Mouse (Mus musculus) cerebellum, adult (tissue): ENCODE data around the gene Rapgef1.

ENCODE experiments used
- ATAC-seq: cut with Nextera tagmentation; 2 replicates; pipeline ENCODE4 v1.9.2; 2017; ENCODE audit warnings: mild to moderate bottlenecking, moderate library complexity, mixed read lengths; ENCODE audit not compliant: insufficient number of reproducible peaks, low FRiP score, low TSS enrichment

Gene Rapgef1

DNA sequence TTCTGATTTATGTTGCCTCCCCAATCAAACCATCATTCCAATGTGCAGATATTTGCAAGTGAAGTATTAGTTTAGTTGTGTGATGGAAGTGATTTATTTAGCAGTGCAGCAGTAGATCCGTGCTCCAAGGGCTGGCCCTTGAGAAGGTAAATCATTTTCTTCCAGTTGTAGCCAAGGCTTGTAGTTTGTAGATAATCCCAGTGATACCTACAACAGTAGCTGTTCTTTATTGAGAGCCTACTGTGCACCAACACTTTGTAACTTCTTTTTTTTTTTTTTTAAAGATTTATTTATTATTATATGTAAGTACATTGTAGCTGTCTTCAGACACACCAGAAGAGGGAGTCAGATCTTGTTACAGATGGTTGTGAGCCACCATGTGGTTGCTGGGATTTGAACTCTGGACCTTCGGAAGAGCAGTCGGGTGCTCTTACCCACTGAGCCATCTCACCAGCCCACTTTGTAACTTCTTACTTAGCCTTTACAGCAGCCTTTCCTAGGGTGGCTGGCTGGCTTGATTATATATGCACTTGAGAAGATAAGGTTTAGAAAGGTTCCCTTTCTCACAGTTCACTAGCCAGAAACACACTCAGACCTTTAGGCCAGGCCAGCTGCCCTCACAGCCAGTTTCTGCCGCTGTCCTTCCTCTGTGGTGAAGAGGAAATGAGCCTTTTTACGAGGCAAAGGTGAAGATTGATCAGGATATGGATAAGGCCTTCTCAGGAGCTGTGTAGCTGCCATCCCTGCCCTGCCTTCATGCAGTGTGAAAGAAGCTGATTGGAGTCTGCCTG is 20.6 kb downstream of the Rapgef1 start:
- ATAC-seq: no peak

DNA sequence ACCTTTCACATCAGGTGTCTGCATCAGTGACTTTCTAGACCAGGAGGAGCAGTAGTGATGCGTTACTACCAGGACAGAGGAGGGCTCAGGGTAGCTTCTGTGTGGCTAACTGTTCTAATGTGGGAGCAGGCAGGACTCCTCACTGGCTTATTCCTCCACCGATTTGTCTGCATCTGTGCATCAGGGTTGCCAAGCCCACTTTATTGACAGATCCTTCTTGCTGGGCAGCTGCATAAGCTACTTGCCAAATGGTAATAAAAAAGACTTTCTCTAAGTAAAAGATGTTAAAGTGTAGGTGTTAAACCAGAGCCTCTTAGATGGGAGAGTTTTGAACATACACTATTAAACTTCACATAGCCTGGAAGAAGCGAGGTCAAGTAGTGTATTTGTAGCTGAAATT is 22.2 kb downstream of the Rapgef1 start:
- ATAC-seq: no peak

DNA sequence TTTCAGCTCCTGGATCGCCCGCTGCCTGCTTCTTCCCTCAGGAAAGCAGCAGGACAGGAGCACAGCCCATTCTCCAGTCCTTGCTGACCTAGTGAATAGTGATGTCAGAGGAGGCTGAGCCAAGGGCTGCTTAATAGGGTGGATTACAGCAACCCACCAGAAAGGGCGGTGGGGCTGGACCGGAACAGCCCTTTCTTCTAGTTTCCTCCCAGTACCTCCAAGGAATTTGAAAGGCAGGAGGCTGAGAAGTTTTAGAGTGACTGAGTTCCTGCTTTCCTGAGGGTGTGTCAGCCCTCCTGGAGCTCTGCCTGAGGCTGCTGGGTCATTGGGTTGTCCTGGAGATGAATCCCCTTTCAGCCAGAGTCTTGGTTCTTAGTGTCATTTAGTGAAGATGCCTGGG is 23.9 kb downstream of the Rapgef1 start:
- no peak for ATAC-seq

DNA sequence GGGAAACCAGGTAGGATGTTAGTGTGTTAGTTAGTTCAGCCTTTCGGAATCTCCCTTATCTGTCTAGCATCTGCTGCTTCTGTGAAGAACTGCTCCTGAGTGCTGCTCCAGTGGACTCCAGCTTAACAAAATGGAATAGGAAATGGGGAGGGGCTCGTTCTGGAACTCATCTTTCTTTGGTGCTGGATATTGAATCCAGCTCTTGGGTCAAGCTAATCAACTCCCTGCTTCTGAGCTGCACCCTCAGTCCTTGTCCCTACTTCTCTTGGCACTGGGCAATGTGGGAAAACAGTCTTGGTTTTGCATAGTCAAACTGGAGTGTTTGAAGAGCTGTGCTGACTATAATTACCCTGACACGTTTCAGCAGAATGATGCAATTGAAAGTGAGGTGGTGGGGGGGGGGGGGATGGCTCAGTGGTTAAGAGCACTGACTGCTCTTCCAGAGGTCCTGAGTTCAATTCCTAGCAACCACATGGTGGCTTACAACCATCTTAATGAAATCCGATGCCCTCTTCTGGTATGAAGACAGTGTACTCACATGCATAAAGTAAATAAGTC is 25.6 kb downstream of the Rapgef1 start:
- no peak for ATAC-seq

DNA sequence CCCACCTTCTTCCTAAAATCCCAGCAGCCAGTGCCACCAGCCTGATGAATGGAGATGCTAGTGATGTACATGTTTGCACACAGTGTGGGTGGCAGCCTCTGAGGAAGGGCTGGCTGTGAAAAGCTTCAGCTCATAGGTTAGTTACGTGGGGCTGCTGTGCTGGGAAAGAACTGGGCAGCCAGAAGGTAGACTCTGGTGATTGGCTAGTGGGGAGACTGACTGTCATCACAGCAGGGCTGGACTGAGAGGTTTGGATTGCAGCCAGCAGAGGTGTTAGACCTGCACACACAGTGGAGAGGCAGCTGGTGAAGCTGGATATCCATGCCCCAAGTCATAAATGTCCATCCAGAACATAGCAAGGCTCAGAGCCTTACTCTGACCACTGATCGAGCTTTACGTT is 27.1 kb downstream of the Rapgef1 start:
- ATAC-seq: no peak

DNA sequence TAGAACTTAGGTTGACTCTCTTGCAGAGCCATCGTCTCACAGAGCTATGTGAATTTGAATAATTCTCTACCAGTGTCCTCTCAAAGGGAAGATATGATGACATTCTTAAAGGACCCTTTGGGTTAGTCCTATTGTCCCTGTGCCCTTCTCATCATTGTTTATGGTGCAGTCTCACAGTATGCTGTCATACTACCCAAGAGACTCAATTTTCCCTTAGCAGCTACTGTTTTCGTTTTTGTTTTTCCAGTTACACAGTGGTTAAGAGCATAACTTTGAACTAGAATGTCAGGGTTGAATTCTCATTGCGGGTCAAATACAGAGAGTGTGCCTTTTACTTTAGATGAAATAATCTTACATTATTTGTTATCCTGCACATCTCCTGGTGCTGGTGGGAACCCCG is 27.6 kb downstream of the Rapgef1 start:
- ATAC-seq: no peak

DNA sequence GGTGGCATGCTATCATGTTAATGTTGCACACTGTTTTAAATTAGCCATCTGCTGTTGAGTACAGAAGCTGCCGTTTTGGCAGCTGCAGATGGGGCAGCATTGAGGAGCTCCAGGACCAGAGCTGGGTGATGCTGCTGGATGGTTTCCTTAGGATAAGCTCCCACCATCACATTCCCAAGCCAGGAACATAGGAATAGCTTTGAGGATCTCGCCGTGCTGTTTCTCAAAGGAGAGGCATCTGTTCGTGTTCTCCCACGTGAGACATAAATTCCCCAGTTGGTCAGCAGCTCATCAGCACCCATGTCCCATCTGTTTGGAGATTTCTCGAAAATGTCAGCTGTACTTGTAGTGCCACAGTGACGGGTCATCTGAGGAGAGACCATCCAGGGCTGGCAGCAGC is 28.3 kb downstream of the Rapgef1 start:
- no peak for ATAC-seq

DNA sequence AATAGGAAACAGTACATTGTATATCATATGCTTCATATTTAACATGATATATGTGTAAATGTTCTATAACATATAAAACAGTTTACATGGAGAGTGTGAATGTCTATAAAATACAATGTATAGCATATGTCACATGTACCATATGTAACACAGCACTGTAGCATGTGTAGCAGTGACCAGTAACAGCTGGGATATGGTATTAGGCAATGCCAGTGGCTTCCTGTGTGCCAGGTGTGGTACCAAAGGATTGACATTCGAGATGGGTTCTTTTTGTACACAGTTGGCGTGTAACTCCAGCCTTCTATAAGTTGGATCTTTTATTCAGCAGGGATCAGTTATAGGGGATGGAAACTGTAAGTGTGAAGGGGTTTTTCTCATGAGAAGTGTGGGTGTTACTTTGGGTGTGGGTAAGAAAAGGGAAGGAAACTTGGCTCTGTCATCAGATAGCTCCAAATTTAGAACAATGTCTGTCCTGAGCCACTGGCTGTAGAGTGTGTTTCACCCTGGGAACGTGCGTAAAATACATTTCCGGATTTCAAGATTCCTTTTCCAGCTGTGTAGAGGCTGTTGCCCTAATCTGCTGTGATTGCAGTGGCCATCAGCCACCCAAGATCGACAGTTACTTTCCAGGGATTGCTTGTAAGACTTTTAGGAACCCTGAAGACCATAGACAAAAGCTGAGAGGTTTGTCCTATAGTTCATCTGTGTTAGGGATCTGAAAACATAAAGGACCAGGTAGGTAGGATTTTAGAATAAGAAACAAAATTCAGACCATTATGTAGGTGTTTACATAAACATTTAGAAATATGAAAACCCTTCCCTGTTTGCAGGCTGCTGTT is 29.7 kb downstream of the Rapgef1 start:
- no peak for ATAC-seq

DNA sequence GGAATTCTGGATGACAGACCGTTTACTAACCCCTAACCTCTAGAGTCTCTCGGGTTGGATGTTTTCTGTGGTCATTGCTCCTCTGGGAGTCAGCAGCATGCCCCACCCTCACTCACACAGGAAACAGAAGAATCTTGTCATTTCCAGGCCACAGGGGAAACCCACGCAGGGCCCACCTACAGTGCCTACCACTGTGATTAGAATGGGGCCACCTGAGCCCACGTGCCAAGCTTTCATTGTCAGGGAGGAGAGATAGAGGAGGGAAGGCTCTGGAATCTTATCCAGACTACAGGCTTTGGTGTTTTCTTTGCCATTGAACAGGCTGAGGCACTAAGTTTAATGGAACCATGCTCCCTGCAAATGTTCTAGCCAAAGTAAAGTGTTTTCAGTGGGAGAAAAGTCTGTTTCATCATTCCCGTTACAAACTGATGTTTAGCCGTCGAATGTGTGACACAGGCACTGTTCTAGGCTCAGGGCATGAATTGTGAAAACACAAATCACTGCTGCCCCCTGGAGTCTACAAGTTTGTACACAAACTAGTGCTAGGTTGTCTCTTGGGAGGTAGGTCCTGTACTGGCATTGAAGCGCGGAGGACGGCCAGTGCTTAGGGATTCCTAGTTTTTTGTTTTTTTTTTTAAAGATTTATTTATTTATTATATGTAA is 30.4 kb downstream of the Rapgef1 start:
- ATAC-seq: no peak

DNA sequence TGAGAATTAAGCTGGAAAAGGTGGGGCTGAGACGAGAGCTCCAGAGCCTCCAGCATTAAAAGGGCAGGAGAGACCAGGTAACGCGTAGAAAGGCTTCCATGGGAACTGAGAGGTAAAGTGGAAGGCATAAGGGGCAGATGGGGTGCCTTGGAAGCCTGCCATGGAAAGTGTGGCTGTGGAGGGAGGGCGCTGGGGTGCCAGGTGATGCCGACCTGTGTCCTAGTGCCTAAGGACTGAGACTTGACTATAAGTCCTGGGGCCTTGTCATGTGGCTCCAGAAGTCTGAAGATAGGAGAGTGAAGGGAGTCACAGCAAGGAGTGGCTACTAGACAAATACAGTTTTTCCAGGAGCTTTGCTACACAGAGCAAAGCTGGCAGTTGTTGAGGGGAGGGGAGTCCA is 32.4 kb downstream of the Rapgef1 start:
- no peak for ATAC-seq

DNA sequence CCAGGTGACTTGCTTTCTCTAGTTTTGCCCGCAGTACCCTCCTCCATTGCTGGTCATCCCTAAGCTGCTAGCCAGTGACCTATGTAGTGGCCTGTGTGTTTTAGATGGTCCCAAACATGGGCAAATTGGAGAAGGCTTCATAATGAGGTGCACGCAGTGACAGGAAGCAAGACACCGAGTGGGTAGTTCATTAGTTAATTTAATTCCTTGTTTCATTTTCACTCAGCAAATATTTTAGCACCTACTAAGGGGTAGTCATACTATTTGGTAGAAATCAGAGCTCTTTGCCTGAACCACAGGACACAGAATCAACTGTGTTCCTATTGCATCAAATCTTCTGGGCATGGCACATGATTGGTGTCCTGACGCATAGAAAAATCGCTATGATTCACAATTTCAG is 35.9 kb downstream of the Rapgef1 start:
- no peak for ATAC-seq

DNA sequence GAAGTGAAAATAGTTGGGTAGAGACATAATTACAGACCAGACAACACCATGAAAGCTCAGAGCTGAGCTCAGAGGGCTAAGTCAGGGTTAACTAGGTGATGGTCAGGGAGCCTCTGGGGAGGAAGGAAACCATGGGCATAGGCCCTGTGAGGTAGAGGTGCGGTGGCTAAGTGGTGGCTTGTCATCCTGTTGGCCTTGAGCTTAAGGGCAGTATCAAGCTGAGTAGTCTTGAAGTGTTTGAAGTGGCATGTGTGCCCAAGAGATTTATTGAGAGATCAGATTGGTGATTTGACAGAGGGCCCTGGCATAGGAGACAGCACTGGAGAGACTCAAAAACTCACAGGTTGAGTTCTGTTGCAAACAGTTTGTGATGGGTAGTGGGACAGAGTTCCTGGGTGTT is 36.6 kb downstream of the Rapgef1 start:
- no peak for ATAC-seq

DNA sequence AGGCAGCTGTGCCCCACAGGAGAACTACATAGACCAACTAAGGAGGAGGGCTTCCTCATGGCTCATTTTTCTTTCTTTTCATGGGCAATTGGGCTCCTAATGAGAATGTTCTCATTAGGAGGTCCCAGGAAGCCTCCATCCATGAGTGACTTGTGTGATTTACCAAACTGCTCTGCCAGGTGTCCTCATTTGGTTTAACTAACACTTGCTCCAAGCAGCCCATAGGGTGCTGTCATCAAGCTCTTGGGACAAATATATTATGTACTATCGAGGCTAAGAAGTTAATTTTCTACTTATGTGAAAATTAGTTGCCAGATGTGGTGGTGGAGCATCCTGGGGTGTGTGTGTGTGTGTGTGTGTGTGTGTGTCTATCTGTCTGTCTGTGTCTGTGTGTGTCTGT is 37.6 kb downstream of the Rapgef1 start:
- no peak for ATAC-seq

DNA sequence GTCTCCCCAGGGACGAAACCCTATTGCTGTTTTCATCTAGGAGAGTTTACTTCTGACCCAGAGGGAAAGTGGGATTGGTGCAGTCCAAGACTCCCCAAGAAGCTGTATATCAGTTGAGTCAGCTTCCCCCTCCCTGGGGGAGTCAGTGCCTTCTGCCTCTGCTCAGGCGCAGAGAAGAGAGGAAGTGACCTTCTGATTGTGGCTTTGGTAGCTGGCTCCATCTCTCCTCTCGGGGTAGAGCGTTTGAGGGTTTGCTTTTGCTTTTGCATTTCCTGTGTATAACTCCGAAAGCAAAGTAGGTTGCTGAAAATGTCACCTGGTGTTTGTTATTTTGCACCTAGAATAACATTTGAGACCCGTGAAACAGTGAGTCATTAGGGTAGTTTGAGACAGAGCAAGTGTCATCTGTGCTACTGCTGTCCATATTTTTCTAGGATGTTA is 42.3 kb downstream of the Rapgef1 start:
- no peak for ATAC-seq

DNA sequence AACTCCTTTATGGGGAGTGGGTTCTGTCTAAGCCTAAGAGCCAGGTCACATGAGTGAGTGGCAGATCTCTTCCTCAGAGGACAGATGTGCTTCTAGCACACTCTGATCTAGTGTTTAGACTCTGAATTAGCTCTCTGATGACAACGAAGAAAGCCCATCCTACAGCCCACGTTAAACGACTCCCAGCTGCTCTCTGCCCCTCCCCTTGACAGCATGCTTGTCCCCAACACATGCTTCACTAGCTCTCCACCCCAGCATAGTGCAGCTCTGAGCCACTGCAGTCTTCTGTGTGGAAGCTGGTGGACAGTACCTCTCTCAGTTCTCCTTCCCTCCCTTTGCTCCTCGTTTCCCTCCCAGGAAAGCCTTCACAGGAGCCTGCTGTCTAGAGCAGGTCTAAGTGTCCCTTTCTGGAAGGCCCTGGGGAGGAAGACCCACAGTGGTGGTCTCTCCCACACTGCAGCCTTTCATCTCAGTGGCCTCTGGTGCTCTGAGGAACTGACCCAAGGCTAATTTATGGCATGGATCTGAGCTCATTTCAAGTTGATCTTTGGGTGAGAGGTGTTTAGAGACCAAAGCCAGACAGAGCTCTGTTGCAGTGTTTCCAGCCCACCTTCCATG is 43.8 kb downstream of the Rapgef1 start:
- no peak for ATAC-seq

DNA sequence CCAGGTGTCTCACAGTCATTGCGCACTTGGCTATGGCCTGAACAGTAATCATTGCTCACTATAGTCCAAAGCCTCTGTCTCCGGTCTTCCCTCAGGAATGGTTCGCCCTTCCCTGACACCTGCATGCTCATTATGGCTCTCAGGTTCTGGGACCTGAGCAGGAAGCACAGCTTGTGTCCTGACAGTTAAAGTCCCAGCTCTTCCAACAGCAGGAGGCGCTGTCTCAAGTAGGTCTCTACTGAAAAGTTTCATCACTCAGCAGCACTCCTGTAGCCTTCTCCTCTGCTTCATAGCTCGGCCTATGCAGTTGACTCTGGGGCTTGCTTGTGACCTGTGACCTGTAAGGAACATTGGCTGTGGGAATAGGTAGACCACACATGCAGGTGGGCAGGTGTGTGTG is 45.9 kb downstream of the Rapgef1 start:
- ATAC-seq: no peak

DNA sequence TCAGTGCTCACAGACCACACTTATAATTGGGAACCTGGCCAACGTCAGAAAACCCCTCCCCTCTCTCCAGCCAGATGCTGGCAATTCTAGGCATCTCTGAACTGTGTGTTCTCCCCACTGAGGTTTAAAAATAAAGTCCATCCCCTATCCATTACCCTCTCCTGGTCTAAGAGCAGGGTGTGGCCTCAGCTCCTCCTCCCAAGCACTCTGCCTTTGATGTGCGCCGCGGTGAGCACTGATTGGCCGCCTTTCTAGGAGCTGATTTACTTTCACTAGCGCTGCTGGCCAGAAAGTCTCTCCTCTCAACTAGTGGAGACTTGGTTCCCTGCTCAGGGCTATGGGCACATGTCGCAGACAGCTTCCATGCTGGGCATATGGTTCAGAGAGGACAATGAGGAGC is 47.1 kb downstream of the Rapgef1 start:
- ATAC-seq: no peak

DNA sequence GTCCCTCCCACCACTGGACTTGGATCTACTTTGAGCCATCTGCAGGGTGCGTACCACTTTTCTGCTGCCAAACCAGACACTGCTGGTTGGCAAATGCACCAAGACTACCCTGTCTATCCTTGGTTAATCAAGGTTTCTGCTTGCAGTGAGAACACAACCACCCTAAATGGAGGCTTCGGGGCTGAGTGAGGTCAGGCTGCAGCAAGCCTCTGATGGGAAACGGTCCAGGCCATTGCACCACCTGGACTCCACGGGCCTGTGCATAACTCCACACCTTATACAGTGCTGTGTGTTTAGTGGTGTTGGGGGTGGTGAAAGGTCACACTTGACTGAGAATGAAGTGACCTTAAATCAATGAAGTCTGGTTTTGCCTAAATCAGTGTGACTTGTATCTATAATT is 47.6 kb downstream of the Rapgef1 start:
- ATAC-seq: no peak

DNA sequence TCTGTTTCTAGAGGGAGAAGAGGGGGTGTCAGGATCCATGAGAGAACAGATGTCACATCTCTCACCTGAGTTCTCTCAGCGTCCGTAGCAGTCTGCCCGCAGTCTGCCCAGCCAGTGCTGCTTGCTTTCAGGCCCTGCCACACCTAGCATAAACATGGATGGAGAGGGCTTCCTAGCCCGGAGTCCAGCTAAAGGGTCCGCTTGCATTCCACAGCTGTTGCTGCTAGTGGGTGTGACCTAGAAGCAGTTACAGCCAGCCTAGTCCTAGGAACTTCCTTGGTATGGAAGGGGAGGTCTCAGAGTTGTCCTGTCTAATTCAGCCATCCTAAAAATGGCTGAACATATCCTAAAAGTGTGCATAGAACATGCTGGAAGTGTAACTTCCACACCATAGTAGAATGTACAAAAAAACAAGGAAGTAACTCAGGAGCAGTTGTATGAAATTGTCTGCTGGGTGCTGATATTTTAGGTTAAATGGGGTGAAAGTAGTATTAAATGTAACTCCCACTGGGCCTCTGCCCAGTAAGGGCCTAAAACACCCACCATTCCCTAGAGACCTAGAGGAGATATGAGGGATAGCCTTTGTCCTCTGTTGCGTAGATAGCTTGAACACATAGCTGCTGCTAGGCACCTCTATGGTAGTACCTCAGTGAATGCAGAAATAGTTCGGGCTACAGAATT is 48.6 kb downstream of the Rapgef1 start:
- no peak for ATAC-seq

DNA sequence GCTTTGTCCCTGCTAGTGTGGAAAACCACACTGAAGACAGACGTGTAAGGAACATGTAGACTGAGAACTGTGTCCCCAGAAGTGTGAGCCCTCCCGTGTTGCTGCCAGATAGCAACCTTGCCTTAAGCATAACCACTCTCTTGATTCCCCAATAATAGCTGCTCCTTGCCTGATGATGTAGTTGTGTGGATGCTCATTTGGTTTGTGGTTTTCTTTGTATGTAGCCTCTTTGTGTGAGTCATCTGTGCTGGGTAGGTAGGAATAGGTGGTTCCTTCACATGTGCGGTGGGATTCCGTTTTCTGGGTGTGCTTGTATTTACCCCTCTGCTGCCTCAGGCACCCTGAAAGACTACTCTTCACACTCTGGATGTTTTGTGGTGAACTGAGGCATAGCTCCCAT is 49.4 kb downstream of the Rapgef1 start:
- no peak for ATAC-seq
